Mouse (Mus musculus): ENCODE measurements at regions not wholly inside any gene's neighbourhood (a gene's known extent, or its start where the extent isn't known, plus 50 kb on each side); places are given as distances from the start of the nearest gene placed in this dataset.

- TF ChIP-seq CTCF (IDR thresholded peaks at IDR 0.05; ENCODE audit: low read depth, low read length) (peak; percentile 6; the same call in 1 of the 2 replicates), POLR2A (IDR thresholded peaks at IDR 0.05; ENCODE audit: extremely low read depth, insufficient read depth, low read length) (no peak)
Measured at GRCm38 (mm10) chr2:95674347-95674746, 643.6 kb upstream of the Lrrc4c start.

Data from liver, adult 2 months (tissue).